Mouse (Mus musculus) liver, embryonic 13.5 days (tissue): Measurements from ENCODE around the gene Gfral. TPM values are rescaled to one million over a fixed set of nuclear protein-coding genes. Genes with fewer than 3 reads are reported as not detected.
"Not testable (repeated sequence)": the region's sequence is repeated elsewhere in the genome, so short reads cannot be mapped to it uniquely, and the experiment has no call there.

Experiments
- ATAC-seq: fragments of 200-750 bp; cut with Nextera tagmentation; 2 replicates; pipeline ENCODE4 v1.8.0; 2017; ENCODE audit warnings: low read depth, mild to moderate bottlenecking, moderate number of reproducible peaks, moderate library complexity
- DNase-seq: peaks from one replicate; pipeline ENCODE4 v3.0.0; 2022
- H3K27ac ChIP-seq: fragments of 300-500 bp; sonication (generic); 2 replicates; pipeline ENCODE4 v1.5.1; 2015; ENCODE audit warnings: moderate library complexity, mild to moderate bottlenecking, inconsistent platforms
- H3K27me3 ChIP-seq: fragments of 300-500 bp; sonication (generic); 2 replicates; pipeline ENCODE4 v1.6.1; 2015; ENCODE audit warnings: mild to moderate bottlenecking, inconsistent platforms
- H3K36me3 ChIP-seq: fragments of 300-500 bp; sonication (generic); 2 replicates; pipeline ENCODE4 v1.6.1; 2015; ENCODE audit warnings: mild to moderate bottlenecking, inconsistent platforms
- H3K4me1 ChIP-seq: fragments of 300-500 bp; sonication (generic); replicated peaks from 2 replicates; pipeline ENCODE4 v1.6.1; 2015; ENCODE audit warnings: inconsistent platforms
- H3K4me2 ChIP-seq: fragments of 300-500 bp; sonication (generic); 2 replicates; pipeline ENCODE4 v1.6.1; 2015; ENCODE audit warnings: inconsistent platforms, mild to moderate bottlenecking, moderate library complexity
- H3K4me3 ChIP-seq: fragments of 300-500 bp; sonication (generic); replicated peaks from 2 replicates; pipeline ENCODE4 v1.5.1; 2015; ENCODE audit warnings: mild to moderate bottlenecking, inconsistent platforms
- H3K9ac ChIP-seq: fragments of 300-500 bp; sonication (generic); 2 replicates; pipeline ENCODE4 v1.6.1; 2015; ENCODE audit warnings: mild to moderate bottlenecking, inconsistent platforms
- H3K9me3 ChIP-seq: fragments of 300-500 bp; sonication (generic); replicated peaks from 2 replicates; pipeline ENCODE4 v1.6.1; 2016; ENCODE audit warnings: inconsistent platforms
- WGBS: fragments of 180-500 bp; shearing (Covaris S2); methylation state at CpG from one replicate; pipeline ENCODE4 v1.1.7; 2015; ENCODE audit not compliant: insufficient replicate concordance; 5-methylcytosine and 5-hydroxymethylcytosine counted together
- polyA plus RNA-seq: library from polyadenylated mRNA; unstranded; fragments of >200 nt; fragmentation: Nextera tagmentation; extraction: Ambion mirVana; gene quantifications from 2 replicates; pipeline ENCODE4 v1.2.1, GENCODE M21; 2015

Gene Gfral
- polyA plus RNA-seq, 1 experiment from 2014 or later: not detected

DNA sequence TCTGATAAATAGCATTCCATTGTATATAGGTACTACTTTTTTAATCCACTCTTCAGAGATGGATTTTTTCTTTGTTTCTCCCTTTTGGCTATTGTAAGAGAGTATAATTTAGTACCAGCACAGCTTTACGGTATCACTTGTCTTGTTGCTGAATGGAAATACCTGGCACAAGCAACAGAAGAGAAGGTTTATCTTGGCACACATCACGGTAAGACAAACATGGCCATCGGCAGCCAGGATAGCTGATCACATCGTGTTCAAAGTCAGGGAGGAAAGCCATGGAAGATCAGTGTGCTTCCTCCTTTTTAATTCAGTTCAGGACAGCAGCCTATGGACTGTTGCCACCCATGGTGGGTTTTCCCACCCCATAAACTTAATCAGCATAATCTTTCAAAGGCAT, 89.2 kb downstream of the Gfral start:
- 64% methylated on average over 4 of the region's 4 CpGs for WGBS
- Histone ChIP-seq H3K9ac (no peak overlapping the region), H3K27ac (no peak overlapping the region), H3K4me2 (no peak overlapping the region), H3K4me3 (no peak overlapping the region), H3K9me3 (no peaks in the 10 kb centered on the region), H3K4me1 (no peaks in the 10 kb centered on the region), H3K36me3 (no peaks in the 10 kb centered on the region), H3K27me3 (no peaks in the 10 kb centered on the region)
- ATAC-seq (no peak), DNase-seq (no peak)

DNA sequence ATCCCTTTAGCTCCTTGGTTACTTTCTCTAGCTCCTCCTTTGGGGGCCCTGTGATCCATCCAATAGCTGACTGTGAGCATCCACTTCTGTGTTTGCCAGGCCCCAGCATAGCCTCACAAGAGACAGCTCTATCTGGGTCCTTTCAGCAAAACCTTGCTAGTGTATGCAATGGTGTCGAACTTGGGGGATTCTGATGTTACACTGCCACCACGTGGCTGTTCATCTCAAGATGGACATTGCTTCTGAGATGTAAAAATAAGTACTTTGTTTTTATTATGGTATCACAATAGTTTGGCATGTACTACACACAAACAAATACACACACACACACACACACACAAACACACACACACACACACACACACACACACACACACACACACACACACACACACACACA, 90.6 kb downstream of the Gfral start:
- not testable (repeated sequence) for ATAC-seq, H3K4me3 ChIP-seq, H3K9ac ChIP-seq, H3K27ac ChIP-seq, DNase-seq, H3K4me2 ChIP-seq, H3K27me3 ChIP-seq, H3K4me1 ChIP-seq, H3K36me3 ChIP-seq, H3K9me3 ChIP-seq
- 2% methylated on average over 2 of the region's 2 CpGs for WGBS

Other genes with a start within 250 kb of the Gfral start
- 0.20 and 0.63 TPM in 2 replicates for gene Hmgcll1, start 198.8 kb downstream of the Gfral start, polyA plus RNA-seq
- 0.05 TPM in 1 of 2 replicates, not detected in the other for gene Hcrtr2, start 110.2 kb upstream of the Gfral start, polyA plus RNA-seq